Mouse (Mus musculus) testis, postnatal 10 days (tissue): ENCODE results near the gene Kbtbd12.

Experiments used
- DNase-seq: peaks from one replicate; pipeline ENCODE4 v3.0.0; 2021; ENCODE audit warnings: low spot score

Gene Kbtbd12

GRCm38 (mm10) chr6:88499481-88500404 is 138.0 kb downstream of the Kbtbd12 start:
- DNase-seq, result peak; percentile 87
